ENCODE assay signal across 8 mouse cellular contexts in the genomic region with DNA sequence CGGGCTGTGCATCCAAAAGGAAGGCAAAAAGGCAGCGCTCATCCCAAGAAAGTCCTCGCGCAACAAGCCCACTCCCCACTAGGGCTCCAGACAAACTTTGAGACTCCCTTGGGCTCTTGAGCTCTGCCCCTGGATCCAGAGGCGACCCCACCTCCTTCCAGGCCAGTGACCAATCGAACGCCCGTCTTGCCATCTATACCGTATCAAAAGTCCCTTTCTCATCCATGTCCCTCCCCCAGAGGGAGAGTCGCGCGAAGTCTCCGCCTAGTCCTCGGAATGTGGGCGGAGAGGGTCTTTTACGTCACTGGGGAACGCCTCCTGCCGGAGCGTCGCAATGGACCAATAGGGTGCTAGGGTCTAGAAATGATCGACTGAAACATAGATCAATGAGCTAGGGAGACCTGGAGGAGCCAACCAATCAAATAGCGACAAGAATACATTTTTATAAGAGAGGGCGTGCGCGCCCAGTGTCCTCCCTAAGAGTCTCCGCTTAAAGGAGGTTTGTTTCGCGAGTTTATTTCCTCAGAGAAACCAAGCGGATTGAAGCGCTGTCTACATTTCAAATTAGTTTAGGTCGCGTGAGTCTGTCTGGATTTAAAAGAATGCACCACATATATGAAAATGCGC. TPM values are rescaled to one million over a fixed set of nuclear protein-coding genes. Genes with fewer than 3 reads are reported as not detected.
DNase-seq lines count a peak whose midpoint lies in the region; ATAC-seq lines count a peak whose summit lies in the region.

Gene Creb3l2 (minus strand): TSS at position 106 of the 627 bp plus-strand sequence.

- peak; percentile 95 for ATAC-seq in inflammation-experienced regulatory T-cells, adult 6 months

- peaks cover 3% of the 10 kb centered on the region for H3K36me3 ChIP-seq in megakaryocyte, embryonic 14.5 days (replicated peaks; ENCODE audit: low read length)

- H3K4me3 ChIP-seq in megakaryocyte, embryonic 14.5 days (replicated peaks), result peak within 1 kb of the TSS; percentile 98

- no peaks in the 10 kb centered on the region for H3K9me3 ChIP-seq in megakaryocyte, embryonic 14.5 days

- peak; percentile 99 for DNase-seq in adrenal gland, adult 8-10 months
- DNase-seq in embryo, embryonic 11.5 days (ENCODE audit: low read depth, low spot score), result peak; percentile 98
- peak; percentile 98 for DNase-seq in gastrocnemius, postnatal 25 days
- DNase-seq in left cerebral cortex, adult 9 months (ENCODE audit: low spot score in 2 of 2), result peak; percentile 98 to 99
- peak; percentile 95 to 96 for DNase-seq in right cerebral cortex, adult 2 months (ENCODE audit: low spot score in 2 of 2)
- DNase-seq in urinary bladder, postnatal 10 days (ENCODE audit: low spot score), result peak; percentile 86

- H3K27me3 ChIP-seq in megakaryocyte, embryonic 14.5 days (replicated peaks), result no peaks in the 10 kb centered on the region

- H3K4me1 ChIP-seq in megakaryocyte, embryonic 14.5 days, result peaks cover 32% of the 10 kb centered on the region

RNA-seq across cellular contexts. Expression of gene Creb3l2, which starts in this region (rescaled TPM):
- total RNA-seq in adrenal gland, adult 8-10 months (2022), result 100 to 1,000 TPM in 3 of 4 experiments, 10 to 100 TPM in 1; 95.9 to 118 (median 110) TPM
- total RNA-seq in gastrocnemius, postnatal 25 days (2021), result 10 to 100 TPM; 10.6 to 11.9 TPM
- 1 to 10 TPM; 2.3 to 3.6 (median 2.6) TPM for polyA plus RNA-seq in inflammation-experienced regulatory T-cells, adult 6 months (2017; shearing (Covaris generic))
- 1.4 and 2.5 TPM in 2 replicates for polyA plus RNA-seq in megakaryocyte, embryonic 14.5 days (2012; ENCODE audit: insufficient read depth, low replicate concordance)

Comparison
In these comparisons a context has a peak if more than half of its experiments do, and no peak if none do; other contexts are left out.
1. Peak in every context shown above with its lines: DNase-seq, ATAC-seq and H3K4me3 ChIP-seq.
2. RNA of gene Creb3l2 (total RNA-seq): 95.9 to 118 TPM in adrenal gland, adult 8-10 months; 10.6 to 11.9 TPM in gastrocnemius, postnatal 25 days; every median in the first group is over 4 times any median in the second.